Mouse (Mus musculus) spleen, adult 10 weeks (tissue): ENCODE data around the gene Fuca1. TPM values are rescaled to one million over a fixed set of nuclear protein-coding genes. Genes with fewer than 3 reads are reported as not detected.

Source experiments
- polyA plus RNA-seq: library from polyadenylated mRNA; stranded (reverse); fragments of 350-450 nt; fragmentation: Illumina TruSeq; extraction: RNeasy Lipid Tissue Mini Kit (QIAGEN cat#74804); gene quantifications from one replicate; pipeline ENCODE4 v1.2.3, GENCODE M21; 2015; ENCODE audit warnings: low replicate concordance; ENCODE audit not compliant: insufficient read depth

The Fuca1 gene
- polyA plus RNA-seq = 265 TPM

DNA sequence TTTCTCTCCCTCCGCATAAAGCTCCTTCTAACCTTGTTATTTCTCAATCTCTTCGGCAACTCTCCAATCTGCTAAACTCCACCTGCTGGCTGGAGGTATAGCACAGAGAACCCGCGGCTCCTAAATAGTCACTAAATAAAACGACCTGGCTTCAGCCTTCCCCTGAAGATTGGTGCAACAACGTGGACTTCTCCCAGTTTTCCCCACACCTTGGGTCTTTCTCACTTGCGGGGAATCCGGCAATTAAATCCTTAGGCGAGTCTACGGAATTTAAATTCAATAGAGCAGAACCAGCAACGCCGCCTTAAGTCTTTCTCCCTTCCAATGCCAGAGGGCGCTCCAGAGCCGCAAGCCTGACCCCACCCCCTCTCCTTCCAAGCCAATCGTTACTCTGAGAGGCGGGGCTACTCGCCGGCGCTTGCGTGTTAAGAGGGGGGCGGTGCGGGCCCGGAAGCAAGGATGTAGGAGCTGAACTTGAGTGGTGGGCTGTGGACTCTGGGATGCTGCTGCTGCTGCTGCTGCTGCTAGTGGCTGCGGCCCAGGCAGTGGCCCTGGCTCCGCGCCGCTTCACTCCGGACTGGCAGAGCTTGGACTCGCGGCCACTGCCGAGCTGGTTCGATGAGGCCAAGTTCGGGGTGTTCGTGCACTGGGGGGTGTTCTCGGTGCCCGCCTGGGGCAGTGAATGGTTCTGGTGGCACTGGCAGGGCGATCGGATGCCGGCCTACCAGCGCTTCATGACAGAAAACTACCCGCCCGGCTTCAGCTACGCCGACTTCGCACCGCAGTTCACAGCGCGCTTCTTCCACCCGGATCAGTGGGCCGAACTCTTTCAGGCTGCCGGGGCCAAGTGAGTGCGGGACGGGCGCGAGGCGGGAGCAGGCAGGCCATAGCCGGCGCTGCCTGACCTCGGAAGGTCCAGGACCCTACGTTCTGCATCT, at the start of gene Fuca1:
Fuca1 (plus strand) TSS at position 432 of the 938 bp plus-strand sequence.

DNA sequence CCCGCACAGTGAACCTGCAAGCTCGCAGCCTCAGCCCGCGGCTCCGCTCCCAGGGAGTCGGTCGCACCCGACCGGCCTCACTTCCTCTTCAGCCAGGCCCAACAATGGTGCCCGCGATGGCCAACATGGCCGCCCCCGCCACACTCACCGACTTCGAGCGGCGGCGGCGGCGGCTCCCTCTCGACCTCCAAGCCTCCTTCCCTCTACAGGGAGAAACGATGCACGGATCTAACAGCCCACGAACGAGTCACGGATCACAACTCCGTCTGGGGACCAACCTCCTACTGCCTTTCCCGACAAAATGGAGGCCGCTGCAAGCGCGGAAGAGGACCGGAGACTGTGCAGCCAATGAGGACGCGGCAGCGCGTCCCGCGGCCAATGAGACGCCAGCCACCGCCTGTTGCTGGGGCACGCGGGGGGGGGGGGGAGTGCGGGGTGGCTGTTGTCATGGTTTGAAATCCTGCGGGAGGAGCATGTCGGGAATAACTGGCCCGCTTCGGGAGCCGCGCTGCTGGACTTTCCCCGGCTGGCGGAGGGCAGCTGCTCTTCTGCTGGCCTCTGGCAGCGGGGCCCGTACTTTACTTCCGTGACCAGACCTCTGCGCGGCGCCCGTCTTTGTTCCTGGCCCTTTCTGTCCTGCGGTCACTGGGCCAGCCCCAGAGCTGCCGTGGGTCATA, 46.9 kb upstream of the Fuca1 start, which contains the start of gene Pnrc2:
Pnrc2 (minus strand) TSS at position 325 of the 677 bp plus-strand sequence.

DNA sequence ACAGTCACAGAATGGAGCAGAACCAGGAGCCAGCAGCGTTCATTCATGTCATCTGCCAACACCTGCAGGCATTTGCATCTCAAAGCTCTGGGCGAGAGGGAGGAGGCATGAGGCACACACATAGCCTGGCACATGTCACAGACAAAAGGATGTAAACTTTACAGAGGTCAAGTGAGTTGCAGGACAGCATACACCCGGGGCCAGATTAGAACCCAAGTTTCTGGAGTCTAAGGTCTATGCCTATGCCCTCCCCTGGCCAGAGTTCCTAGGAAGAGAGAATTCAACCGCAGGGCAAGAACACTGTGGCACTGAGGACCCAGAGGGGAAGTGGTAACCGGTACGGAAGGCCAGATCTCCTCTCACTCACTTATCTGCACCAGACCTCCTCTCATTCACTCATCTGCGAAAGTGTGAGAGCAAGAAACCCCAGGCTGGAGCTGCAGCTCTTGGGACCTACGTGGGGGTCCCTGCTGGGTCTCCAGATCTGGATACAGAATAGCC, 25.4 kb upstream of the Fuca1 start, which contains the start of gene Cnr2:
Cnr2 (plus strand) TSS at position 324 of the 501 bp plus-strand sequence.

DNA sequence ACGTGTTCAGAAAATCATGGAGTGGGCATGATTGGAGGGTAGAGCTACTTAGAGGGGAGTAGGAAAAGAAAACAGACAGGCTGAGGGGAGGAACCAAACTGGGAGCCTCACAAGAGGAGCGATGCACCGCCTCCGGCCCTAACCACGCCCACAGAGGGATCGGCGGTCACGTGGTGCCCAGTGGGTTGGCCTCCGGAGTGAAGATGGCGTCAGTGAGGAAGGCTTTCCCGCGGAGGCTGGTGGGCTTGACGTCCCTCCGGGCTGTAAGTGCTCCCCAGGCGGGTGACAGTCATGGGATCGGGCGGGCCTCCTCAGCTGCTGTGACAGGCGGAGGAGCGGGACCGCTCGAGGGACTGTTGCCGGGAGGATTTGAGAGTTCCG, 25.7 kb downstream of the Fuca1 start, which contains the start of gene Hmgcl:
Hmgcl (plus strand) TSS at position 171 of the 381 bp plus-strand sequence.

DNA sequence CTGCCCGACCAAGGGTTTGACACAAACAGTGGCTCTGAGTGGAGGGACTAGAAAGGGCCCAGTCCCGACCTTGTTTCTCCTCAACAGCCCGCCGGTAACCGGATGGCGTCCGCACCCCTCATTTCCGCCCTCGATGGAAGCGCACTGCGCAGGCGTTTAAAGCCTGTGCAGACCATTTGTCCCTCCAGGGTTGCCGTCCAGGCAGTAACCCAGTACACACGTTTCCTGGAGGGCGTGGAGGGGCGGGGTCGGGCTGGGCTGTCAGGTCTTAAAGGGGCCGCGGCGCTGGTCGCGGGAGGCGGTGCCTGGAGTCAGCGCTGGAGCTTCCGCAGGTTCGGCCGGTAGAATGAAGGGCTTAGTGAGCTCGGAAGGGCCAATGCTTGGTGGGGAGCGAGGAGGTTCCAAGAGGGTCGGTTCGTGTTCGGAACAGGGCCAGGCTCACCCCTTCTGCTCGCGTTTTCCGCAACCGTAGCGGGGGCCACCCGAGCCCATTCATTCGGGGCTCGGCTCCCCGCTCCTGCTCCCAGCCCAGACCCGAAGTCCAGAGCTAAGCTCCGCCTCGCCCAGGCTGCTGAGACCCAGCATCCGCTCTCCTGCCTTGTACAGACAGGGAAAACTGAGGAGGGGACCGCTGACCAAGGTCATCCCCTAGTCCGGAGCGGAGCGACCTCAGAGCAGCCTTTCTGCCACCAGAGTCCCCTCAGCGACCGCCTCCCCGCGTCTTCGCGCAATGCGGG, 43.1 kb downstream of the Fuca1 start, which contains the start of gene Gale:
Gale (plus strand) TSS at position 271 of the 737 bp plus-strand sequence.

DNA sequence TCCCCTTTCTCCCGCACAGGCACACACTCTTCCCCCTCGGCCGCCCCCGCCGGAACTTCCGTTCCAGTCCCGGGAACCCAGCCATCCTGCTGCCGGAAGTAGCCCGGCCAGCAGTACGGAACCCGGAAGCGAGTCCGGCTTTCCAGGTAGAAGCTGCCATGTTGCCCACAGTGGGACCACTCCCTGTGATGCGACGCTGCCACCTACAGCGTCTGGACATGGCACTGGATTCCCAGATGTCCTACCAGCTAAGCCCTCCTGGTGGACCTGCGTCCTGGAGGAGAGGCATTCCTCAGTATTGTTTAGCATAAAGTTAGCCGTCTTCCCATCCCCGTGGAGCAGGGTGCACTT, 52.0 kb downstream of the Fuca1 start, which contains the start of gene Lypla2:
Lypla2 (minus strand) TSS at position 71 of the 351 bp plus-strand sequence.

DNA sequence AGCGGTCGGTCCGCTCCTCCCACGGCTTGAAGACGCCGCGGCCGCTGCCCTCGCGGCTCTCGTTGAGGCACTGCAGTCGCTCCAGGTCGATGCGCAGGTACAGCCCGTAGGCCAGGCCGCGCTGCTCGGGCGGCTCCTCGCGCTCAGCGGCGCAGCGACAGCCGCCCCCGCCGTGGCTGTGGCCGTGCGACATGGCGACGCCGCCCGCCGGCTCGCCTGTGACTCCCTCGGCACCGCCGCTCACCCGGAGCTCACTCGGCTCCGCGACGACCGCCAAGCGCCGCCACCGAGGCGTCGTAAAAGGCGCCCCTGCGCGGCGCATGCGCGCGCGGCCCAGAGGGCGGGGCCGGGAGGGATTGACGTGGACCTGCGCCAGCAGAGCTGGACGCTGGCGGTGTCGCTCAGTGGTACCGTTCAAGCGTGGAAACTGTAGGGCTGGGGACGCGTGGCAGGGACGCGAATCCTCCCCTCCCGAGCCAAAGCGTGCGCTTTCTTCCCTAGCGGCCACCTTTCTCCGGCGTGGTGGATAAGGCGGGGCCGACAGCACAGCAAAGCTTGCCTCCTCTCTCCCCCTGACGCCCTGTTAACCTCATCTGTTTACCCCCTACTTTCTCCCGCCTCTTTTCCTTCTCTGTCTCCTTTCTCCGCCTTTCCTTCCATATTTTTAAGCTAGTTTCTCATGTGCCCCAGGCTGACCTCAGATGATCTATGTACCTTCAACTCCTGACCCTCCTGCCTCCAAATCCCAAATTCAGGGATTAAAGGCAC, 66.6 kb downstream of the Fuca1 start, which contains the start of gene Pithd1:
Pithd1 (minus strand) TSS at position 322 of the 768 bp plus-strand sequence.

Other genes starting within 250 kb of the Fuca1 start
- 2.2 TPM for gene Ifnlr1, start 234.4 kb upstream of the Fuca1 start, polyA plus RNA-seq
- gene Il22ra1, start 192.6 kb upstream of the Fuca1 start, polyA plus RNA-seq = not detected
- gene Myom3, start 161.0 kb upstream of the Fuca1 start, polyA plus RNA-seq = 1.1 TPM
- 261 TPM for gene Srsf10, start 65.0 kb upstream of the Fuca1 start, polyA plus RNA-seq
- 314 TPM for gene Pnrc2, start 46.9 kb upstream of the Fuca1 start, polyA plus RNA-seq
- 67.7 TPM for gene Cnr2, start 25.3 kb upstream of the Fuca1 start, polyA plus RNA-seq
- 36.8 TPM for gene Hmgcl, start 25.7 kb downstream of the Fuca1 start, polyA plus RNA-seq
- gene Gale, start 43.0 kb downstream of the Fuca1 start, polyA plus RNA-seq = 2.2 TPM
- gene Lypla2, start 51.9 kb downstream of the Fuca1 start, polyA plus RNA-seq = 26.6 TPM
- gene Pithd1, start 66.5 kb downstream of the Fuca1 start, polyA plus RNA-seq = 35.9 TPM
- 43.3 TPM for gene Eloa, start 101.0 kb downstream of the Fuca1 start, polyA plus RNA-seq
- 1,743 TPM for gene Rpl11, start 132.7 kb downstream of the Fuca1 start, polyA plus RNA-seq
- 16.3 TPM for gene Id3, start 222.8 kb downstream of the Fuca1 start, polyA plus RNA-seq